Mouse (Mus musculus): ENCODE data around the gene Pigf. TPM values are rescaled to one million over a fixed set of nuclear protein-coding genes. Genes with fewer than 3 reads are reported as not detected.

Pigf gene
- 2.2 and 3.7 TPM in 2 replicates for polyA plus RNA-seq (2012)

- TF ChIP-seq GATA1 (IDR thresholded peaks at IDR 0.05; ENCODE audit: low read length), result no peak
These were observed at the start of gene Pigf, which contains the start of gene Cript for GRCm38 (mm10) chr17:87025269-87025949. Gene Pigf (minus strand): TSS chr17:87025406. Gene Cript (plus strand): TSS chr17:87025550.

DNA sequence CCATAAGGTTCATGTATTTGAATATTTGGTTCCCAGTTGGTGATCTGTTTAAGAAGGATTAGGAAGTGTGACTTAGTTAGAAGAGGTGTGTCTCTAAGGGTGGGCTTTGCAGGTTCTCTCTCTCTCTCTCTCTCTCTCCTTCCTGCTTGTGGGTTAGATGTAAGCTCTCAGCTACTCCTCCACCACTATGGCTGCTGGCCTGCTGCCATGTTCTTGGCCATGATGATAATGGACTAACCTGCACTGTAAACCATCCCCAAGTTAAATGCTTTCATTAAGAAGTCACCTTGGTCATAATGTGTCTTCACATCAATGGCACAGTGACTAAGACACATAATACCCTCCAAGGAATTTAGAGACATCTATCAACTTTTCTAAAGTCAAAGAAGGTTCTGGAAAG lies 48.3 kb upstream of the Pigf start:
- TF ChIP-seq GATA1 (IDR thresholded peaks at IDR 0.05; ENCODE audit: low read length), result no peak

- TF ChIP-seq GATA1 (IDR thresholded peaks at IDR 0.05; ENCODE audit: low read length), result no peak
These were observed 47.7 kb upstream of the Pigf start for GRCm38 (mm10) chr17:87072766-87073440.

- TF ChIP-seq GATA1 (IDR thresholded peaks at IDR 0.05; ENCODE audit: low read length), result no peak
These were observed 43.8 kb upstream of the Pigf start for GRCm38 (mm10) chr17:87068997-87069396.

DNA sequence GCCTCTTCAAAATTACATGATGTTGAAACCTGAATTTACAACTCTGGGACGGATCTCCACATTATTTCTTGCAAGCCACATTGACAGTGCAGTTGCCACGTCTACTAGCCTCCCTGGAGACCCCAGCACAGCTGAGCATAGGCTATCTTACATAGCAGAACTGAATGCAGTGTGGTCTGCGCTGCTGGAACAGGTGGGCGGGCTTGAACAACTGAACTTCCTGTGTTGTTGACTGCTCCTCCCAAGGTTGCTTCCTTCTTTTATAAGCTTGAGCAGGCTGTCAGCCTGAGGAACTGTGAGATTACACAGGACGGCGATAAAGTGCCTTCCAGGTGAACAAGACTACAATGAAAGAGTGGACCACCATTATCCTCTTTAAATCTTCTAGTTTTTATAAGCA lies 38.8 kb upstream of the Pigf start:
- no peak for TF ChIP-seq GATA1 (IDR thresholded peaks at IDR 0.05; ENCODE audit: low read length)

GRCm38 (mm10) chr17:87063461-87063860 lies 38.3 kb upstream of the Pigf start:
- TF ChIP-seq GATA1 (IDR thresholded peaks at IDR 0.05; ENCODE audit: low read length), result no peak

DNA sequence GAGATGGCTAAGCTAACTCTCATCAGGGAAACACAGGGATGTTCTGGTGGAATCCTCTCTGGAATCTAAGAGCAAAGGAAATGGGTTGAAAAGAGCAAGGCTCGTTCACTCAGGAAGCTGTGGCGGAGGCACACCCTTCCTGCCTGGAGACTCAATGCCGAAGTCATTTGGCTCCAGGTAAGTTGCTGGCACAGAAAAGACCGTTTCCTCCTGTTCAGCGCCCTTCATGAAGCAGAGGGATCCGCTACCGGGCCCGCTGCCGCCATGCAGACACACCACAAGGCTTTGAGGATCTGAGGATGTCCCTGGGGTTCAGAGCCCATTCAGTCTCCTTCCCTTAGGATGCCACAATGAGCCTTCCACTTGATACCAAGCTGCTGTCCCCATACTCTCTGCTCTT lies 37.4 kb upstream of the Pigf start:
- TF ChIP-seq GATA1 (IDR thresholded peaks at IDR 0.05; ENCODE audit: low read length), result no peak

- no peak for TF ChIP-seq GATA1 (IDR thresholded peaks at IDR 0.05; ENCODE audit: low read length)
These were observed 32.5 kb upstream of the Pigf start for GRCm38 (mm10) chr17:87057486-87058266.

DNA sequence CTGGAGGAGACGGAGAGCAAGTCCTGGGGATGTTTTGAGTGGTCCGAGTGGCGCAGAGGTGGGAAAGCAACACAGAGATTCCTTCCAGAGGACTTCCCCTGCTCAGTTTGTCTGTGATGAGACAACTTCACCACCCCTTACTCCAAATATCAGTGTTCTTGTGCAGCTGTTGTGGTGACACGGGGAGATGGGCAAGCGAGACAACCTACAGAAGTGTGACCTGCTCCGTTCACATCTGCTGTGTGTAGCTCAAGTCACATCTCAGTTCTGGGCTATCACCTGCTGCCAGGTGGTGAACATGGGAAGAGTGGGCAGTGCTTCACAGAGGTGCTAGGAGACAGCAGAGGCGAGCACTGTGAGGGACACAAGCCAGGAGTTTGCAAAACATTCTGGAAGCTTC lies 31.6 kb upstream of the Pigf start:
- TF ChIP-seq GATA1 (IDR thresholded peaks at IDR 0.05; ENCODE audit: low read length), result no peak

- no peak for TF ChIP-seq GATA1 (IDR thresholded peaks at IDR 0.05; ENCODE audit: low read length)
These were observed 30.5 kb upstream of the Pigf start for GRCm38 (mm10) chr17:87055663-87056062.

GRCm38 (mm10) chr17:87055051-87055459 lies 29.8 kb upstream of the Pigf start:
- no peak for TF ChIP-seq GATA1 (IDR thresholded peaks at IDR 0.05; ENCODE audit: low read length)

DNA sequence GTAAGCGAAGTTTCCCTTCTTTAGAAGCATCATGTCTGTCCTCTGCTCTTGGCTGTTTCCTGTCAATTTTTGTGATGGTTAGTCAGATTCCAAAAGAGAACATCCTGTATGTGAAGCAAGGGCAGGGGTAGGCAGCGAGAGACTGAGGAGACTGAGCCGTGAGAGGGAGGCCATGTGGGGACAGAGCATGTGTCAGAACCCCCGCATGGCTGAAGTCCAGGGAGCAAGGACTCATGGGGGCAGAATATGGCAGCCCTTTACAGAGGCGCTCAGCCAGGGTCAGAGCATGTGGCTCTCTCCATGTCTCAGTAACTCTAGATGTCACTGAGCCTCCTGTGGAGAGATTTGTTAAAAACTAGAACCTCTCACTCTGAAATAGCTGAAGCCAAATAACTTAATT lies 28.7 kb upstream of the Pigf start:
- no peak for TF ChIP-seq GATA1 (IDR thresholded peaks at IDR 0.05; ENCODE audit: low read length)

DNA sequence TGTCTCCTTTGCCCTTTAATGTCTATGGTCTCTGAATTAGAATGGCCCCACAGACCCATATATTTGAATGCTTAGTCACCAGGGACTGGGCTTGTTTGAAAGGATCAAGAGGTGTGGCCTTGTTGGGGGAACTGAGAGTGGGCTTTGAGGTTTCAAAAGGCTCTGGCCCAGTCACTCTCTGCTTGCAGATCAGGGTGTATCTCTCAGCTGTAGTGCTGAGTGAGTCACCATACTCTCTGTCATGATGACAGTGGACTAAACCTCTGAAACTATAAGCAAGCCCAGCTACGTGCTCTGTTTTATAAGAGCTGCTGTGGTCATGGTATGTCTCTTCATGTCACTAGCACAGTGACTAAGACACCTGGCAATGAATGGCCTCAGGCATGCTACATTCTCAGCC lies 27.2 kb upstream of the Pigf start:
- TF ChIP-seq GATA1 (IDR thresholded peaks at IDR 0.05; ENCODE audit: low read length), result no peak

- no peak for TF ChIP-seq GATA1 (IDR thresholded peaks at IDR 0.05; ENCODE audit: low read length)
These were observed 26.4 kb upstream of the Pigf start for GRCm38 (mm10) chr17:87051652-87052051.

DNA sequence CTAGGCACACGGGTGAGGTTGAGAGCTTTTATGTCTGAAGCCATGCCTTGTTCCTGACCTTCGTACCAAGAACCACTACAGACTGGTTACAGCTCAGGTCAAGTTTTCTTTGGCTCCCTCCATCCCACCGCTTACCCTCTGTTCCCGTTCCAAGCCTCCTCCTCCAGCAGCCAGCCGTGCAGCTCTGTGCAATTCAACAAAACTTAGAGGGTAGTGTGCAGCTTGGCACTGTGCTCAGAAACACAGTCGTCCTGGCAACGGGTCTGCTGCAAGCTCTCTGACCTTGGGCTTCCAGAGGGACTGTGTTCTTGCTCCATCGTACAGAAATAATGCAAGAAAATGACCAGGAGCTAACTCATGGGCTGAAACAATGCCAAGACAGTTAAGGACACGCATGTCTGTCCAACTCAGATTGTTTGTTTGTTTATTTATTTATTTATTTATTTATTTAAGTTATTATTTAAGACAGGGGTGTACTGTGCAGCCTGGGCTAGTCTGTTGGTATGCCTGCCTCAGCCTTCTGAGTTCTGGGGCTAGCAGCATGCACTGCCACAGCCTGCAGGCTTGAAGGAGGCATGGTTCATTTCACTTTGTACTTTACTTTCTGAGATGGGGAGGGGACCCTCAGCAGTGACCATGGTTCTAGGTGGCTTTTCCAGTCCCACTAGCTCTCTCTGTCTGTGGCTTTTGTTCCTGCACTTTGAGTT lies 25.4 kb upstream of the Pigf start:
- no peak for TF ChIP-seq GATA1 (IDR thresholded peaks at IDR 0.05; ENCODE audit: low read length)

GRCm38 (mm10) chr17:87049696-87050095 lies 24.5 kb upstream of the Pigf start:
- TF ChIP-seq GATA1 (IDR thresholded peaks at IDR 0.05; ENCODE audit: low read length), result no peak
